Mouse (Mus musculus) heart, postnatal 0 days (tissue): Measurements from ENCODE around the gene Etv5. TPM values are rescaled to one million over a fixed set of nuclear protein-coding genes. Genes with fewer than 3 reads are reported as not detected.

Source experiments
- ATAC-seq: fragments of 200-750 bp; cut with Nextera tagmentation; 2 replicates; pipeline ENCODE4 v1.8.0; 2017; ENCODE audit warnings: low read depth, moderate number of reproducible peaks, moderate library complexity; ENCODE audit not compliant: insufficient read depth
- DNase-seq: peaks from one replicate; pipeline ENCODE4 v3.0.0-alpha.2; 2016; ENCODE audit warnings: low spot score
- H3K27ac ChIP-seq: fragments of 300-500 bp; sonication (generic); 2 replicates; pipeline ENCODE4 v1.5.1; 2014; ENCODE audit warnings: low read depth, mild to moderate bottlenecking
- H3K27me3 ChIP-seq: fragments of 300-500 bp; sonication (generic); 2 replicates; pipeline ENCODE4 v1.6.1; 2014; ENCODE audit warnings: low read length, mixed read lengths; ENCODE audit not compliant: control insufficient read depth, insufficient read depth
- H3K36me3 ChIP-seq: fragments of 300-500 bp; sonication (generic); replicated peaks from 2 replicates; pipeline ENCODE4 v1.6.1; 2014; ENCODE audit warnings: low read length, mixed read lengths; ENCODE audit not compliant: control insufficient read depth, insufficient read depth
- H3K4me1 ChIP-seq: fragments of 300-500 bp; sonication (generic); 2 replicates; pipeline ENCODE4 v1.6.1; 2014; ENCODE audit warnings: antibody characterized with exemption; ENCODE audit not compliant: control insufficient read depth, insufficient read depth
- H3K4me2 ChIP-seq: fragments of 300-500 bp; sonication (generic); 2 replicates; pipeline ENCODE4 v1.6.1; 2014; ENCODE audit warnings: low read depth, mild to moderate bottlenecking, low read length, moderate library complexity
- H3K4me3 ChIP-seq: fragments of 300-500 bp; sonication (generic); 2 replicates; pipeline ENCODE4 v1.5.1; 2014; ENCODE audit warnings: low read depth, low read length
- H3K9ac ChIP-seq: fragments of 300-500 bp; sonication (generic); replicated peaks from 2 replicates; pipeline ENCODE4 v1.6.1; 2014; ENCODE audit warnings: low read depth, low read length, mixed read lengths
- H3K9me3 ChIP-seq: fragments of 300-500 bp; sonication (generic); replicated peaks from 2 replicates; pipeline ENCODE4 v1.6.1; 2016; ENCODE audit warnings: low read length; ENCODE audit not compliant: control insufficient read depth
- CTCF ChIP-seq: IDR thresholded peaks from 2 replicates; pipeline ENCODE4 v1.5.1; 2016; ENCODE audit warnings: antibody characterized with exemption, control low read depth, low read depth
- EP300 ChIP-seq: IDR thresholded peaks from 2 replicates; pipeline ENCODE4 v1.6.1; 2016; ENCODE audit warnings: antibody characterized with exemption, low read depth
- WGBS: fragments of 180-500 bp; shearing (Covaris S2); extraction: QIAGEN DNeasy Blood & Tissue Kit; methylation state at CpG from one replicate; pipeline ENCODE4 v1.1.7; 2014; 5-methylcytosine and 5-hydroxymethylcytosine counted together
- polyA plus RNA-seq: library from polyadenylated mRNA; unstranded; fragments of >200 nt; fragmentation: Nextera tagmentation; extraction: Ambion mirVana; gene quantifications from 2 replicates; pipeline ENCODE4 v1.2.1, GENCODE M21; 2015
- total RNA-seq: library from RNA; depleted of rRNA; stranded (reverse); fragments of >200 nt; gene quantifications from 2 replicates; pipeline ENCODE4 v1.2.3, GENCODE M21; 2014; ENCODE audit warnings: low replicate concordance

Gene Etv5
- total and polyA plus RNA-seq, 2 experiments from 2014 or later, result 7.7 to 14.8 TPM

DNA sequence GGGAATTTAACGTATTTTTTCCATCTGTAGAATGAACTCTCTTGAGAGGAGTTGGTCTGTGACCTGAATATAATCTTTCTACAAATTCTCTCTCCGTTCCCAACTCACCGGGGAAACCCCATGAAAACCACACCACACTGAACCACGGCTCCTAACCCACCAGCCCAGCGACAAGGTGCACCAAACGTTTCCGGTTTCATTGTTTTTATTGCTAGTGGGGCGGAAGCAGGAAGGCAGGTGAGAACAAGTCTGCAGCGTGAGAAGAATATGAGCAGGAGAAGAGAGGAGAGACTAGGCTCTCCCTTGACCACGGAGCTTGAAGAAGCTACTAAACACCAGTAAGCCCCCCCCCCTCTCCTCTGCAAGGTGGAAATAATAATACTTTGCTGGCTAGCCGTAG, 26.9 kb upstream of the Etv5 start:
- DNase-seq, result no peak
- Histone ChIP-seq H3K27ac (no peak overlapping the region), H3K9ac (no peak overlapping the region), H3K9me3 (no peaks in the 10 kb centered on the region), H3K36me3 (no peaks in the 10 kb centered on the region), H3K27me3 (no peaks in the 10 kb centered on the region), H3K4me2 (no peak overlapping the region), H3K4me1 (peaks cover 10% of the 10 kb centered on the region), H3K4me3 (no peak overlapping the region)
- no peak for ATAC-seq
- TF ChIP-seq CTCF, result no peak
- no peak for TF ChIP-seq EP300
- 81% methylated on average over 11 of the region's 11 CpGs for WGBS

DNA sequence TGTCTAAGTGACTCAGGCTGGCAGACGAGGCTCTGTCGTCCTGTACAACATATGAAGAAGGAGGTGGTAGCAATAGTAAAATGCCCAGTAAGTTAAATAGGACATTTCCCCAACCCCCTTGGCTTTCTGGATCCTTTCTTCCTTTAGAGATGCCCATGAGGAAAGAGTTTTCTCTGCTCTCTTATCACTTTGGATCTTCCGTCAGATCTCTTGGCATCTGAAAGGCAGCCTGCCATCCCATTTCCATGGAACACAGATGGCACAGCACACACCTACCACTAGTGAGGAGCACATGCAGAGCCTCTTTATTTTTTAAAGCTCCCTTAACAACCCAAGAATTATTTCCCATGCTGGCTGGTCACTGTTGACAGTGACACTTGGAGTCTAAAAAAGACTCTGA, 22.7 kb upstream of the Etv5 start:
- Histone ChIP-seq H3K4me2 (no peak overlapping the region), H3K9ac (no peak overlapping the region), H3K27me3 (no peaks in the 10 kb centered on the region), H3K9me3 (no peaks in the 10 kb centered on the region), H3K36me3 (no peaks in the 10 kb centered on the region), H3K27ac (no peak overlapping the region), H3K4me1 (no peaks in the 10 kb centered on the region), H3K4me3 (no peak overlapping the region)
- TF ChIP-seq CTCF, result no peak
- no peak for TF ChIP-seq EP300
- 73% methylated on average over 3 of the region's 3 CpGs for WGBS
- ATAC-seq, result no peak
- no peak for DNase-seq

DNA sequence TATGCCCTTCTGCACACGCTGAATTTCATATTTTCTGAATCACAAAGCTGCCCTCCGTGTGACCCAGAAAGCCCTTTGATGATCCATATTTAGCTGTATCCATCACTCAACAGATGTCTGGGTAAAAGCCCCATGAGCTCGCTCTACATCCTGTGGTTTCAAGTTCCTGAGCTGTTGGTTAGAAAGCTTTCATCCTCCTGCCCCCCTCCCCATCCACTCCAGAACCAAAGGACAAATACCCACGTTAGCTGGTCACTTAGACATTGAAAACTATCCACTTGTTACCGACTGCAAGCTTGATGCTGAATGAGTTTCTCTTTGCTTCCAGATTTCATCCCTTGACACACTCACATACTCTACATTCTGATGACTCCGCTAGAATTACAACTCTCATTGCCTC, 22.2 kb upstream of the Etv5 start:
- no peak overlapping the region for H3K4me3 ChIP-seq
- no peaks in the 10 kb centered on the region for H3K4me1 ChIP-seq
- H3K4me2 ChIP-seq, result no peak overlapping the region
- DNase-seq (no peak), ATAC-seq (no peak)
- no peaks in the 10 kb centered on the region for H3K36me3 ChIP-seq
- TF ChIP-seq CTCF (no peak), EP300 (no peak)
- no peaks in the 10 kb centered on the region for H3K27me3 ChIP-seq
- 44% methylated on average over 6 of the region's 6 CpGs for WGBS
- no peak overlapping the region for H3K27ac ChIP-seq
- H3K9ac ChIP-seq, result no peak overlapping the region
- H3K9me3 ChIP-seq, result no peaks in the 10 kb centered on the region

DNA sequence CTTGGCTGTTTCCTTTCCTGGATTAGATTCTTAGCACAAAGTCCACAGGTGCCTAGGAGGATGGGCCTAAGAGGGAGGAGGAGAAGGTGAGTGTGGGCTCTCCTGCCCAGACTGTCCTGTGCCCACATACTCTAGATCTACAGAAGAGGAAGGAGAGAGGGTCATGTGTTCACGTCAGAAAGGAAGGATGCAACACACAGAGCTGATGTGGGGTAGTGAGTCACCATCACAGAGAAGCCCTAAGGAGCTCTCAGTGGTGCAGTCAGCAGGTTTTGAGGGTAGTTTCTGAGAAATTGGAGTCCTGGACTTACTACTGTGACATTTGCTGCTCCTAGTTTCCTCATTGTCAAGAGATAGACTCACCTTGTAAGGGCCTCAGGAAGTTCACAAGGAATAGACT, 21.4 kb upstream of the Etv5 start:
- ATAC-seq (no peak), DNase-seq (no peak)
- no peak overlapping the region for H3K4me2 ChIP-seq
- H3K27me3 ChIP-seq, result no peaks in the 10 kb centered on the region
- no peak overlapping the region for H3K9ac ChIP-seq
- H3K4me3 ChIP-seq, result no peak overlapping the region
- H3K9me3 ChIP-seq, result no peaks in the 10 kb centered on the region
- TF ChIP-seq EP300 (no peak), CTCF (no peak)
- H3K36me3 ChIP-seq, result no peaks in the 10 kb centered on the region
- H3K27ac ChIP-seq, result no peak overlapping the region
- H3K4me1 ChIP-seq, result no peaks in the 10 kb centered on the region
- WGBS, result 60% methylated on average over 1 of the region's 1 CpGs

DNA sequence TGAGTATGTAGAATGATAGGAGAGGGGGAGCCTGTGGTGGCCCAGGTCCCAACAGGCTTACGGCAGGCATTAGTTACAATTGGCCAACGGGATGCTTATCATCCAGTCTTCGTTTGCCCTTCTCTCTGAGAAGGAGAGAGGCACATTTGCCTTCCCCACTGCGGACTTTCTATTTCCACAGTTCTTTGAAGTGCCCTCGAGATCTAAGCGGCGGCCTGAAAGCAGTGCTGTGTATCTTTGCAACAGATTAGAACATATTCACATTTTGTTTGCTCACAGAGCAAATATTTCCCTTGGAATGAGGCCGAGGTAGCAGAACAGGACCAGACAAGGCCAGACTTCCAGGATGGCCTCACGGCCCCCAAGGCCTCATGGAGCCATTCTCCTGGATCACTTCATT, 12.6 kb upstream of the Etv5 start:
- DNase-seq (no peak), ATAC-seq (no peak)
- WGBS, result 39% methylated on average over 9 of the region's 9 CpGs
- no peaks in the 10 kb centered on the region for H3K9me3 ChIP-seq
- H3K4me3 ChIP-seq, result no peak overlapping the region
- no peaks in the 10 kb centered on the region for H3K27me3 ChIP-seq
- no peak overlapping the region for H3K9ac ChIP-seq
- 0 out of 2 replicates have a peak, but pooled peaks cover 6% of the 10 kb centered on the region for H3K4me1 ChIP-seq
- no peaks in the 10 kb centered on the region for H3K36me3 ChIP-seq
- H3K4me2 ChIP-seq, result no peak overlapping the region
- TF ChIP-seq CTCF (no peak), EP300 (no peak)
- no peak overlapping the region for H3K27ac ChIP-seq

DNA sequence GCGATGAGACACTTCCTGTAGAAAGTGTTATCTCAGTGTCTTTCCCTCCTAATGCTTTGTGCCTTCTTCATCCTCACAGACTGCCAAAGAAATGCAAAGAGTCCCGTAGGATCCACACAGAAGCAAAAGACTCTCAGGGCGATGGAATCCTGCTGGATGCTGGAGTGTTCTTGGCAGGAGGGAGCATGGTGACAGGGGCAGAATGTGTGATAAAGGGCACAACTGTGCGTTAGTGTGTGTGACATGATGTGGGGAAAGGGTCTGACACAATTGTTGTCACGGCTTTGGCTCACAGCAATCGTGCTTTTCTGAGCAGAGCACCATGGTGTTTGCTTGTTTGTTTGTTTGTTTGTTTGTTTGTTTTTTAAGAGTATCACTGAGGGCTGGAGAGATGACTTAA, 8.6 kb upstream of the Etv5 start:
- no peaks in the 10 kb centered on the region for H3K27me3 ChIP-seq
- ATAC-seq (peak; percentile 62; the same call in 1 of the 2 replicates), DNase-seq (peak; percentile 70)
- H3K36me3 ChIP-seq, result no peaks in the 10 kb centered on the region
- H3K4me2 ChIP-seq, result no peak overlapping the region
- TF ChIP-seq EP300, result no peak
- TF ChIP-seq CTCF, result no peak
- H3K9me3 ChIP-seq, result no peaks in the 10 kb centered on the region
- H3K27ac ChIP-seq, result peak overlapping the region; percentile 17; the same call in 1 of the 2 replicates
- H3K4me3 ChIP-seq, result no peak overlapping the region
- WGBS, result 30% methylated on average over 6 of the region's 6 CpGs
- no peak overlapping the region for H3K9ac ChIP-seq
- 0 out of 2 replicates have a peak, but pooled peaks cover 6% of the 10 kb centered on the region for H3K4me1 ChIP-seq
